Mouse (Mus musculus) brain, embryonic 14.5 days (tissue): ENCODE results near the gene Mnat1.

Experiments
- CTCF ChIP-seq: fragments of 200-500 bp; IDR thresholded peaks from 2 replicates; pipeline ENCODE4 v1.5.1; 2012; ENCODE audit warnings: inconsistent platforms, mild to moderate bottlenecking, moderate library complexity, borderline replicate concordance; ENCODE audit not compliant: insufficient read depth, insufficient read length; ENCODE audit errors: extremely low read depth
- POLR2A ChIP-seq: fragments of 200-500 bp; IDR thresholded peaks from 2 replicates; pipeline ENCODE4 v1.6.1; 2012; ENCODE audit warnings: mild to moderate bottlenecking, inconsistent platforms, borderline replicate concordance; ENCODE audit not compliant: poor library complexity, insufficient read depth, insufficient read length, severe bottlenecking; ENCODE audit errors: extremely low read depth

GRCm38 (mm10) chr12:73198451-73198850 lies 74.9 kb downstream of the Mnat1 start:
- TF ChIP-seq CTCF, result no peak
- no peak for TF ChIP-seq POLR2A
